Mouse (Mus musculus): ENCODE results near the gene Rph3al. TPM values are rescaled to one million over a fixed set of nuclear protein-coding genes. Genes with fewer than 3 reads are reported as not detected.
A peak's percentile ranks its signal among the peaks of the same experiment; 100 is the strongest.

Gene Rph3al
- total RNA-seq, 2 experiments from 2014 or later: 12.7 to 15.0 TPM

- Histone ChIP-seq H3K4me3 (no peak overlapping the region), H3K27ac (no peak overlapping the region)
- TF ChIP-seq CTCF (IDR thresholded peaks at IDR 0.05): no peak
- intact Hi-C loops (cut with DNase I): no loop called here
- no peak for DNase-seq
Measured at GRCm38 (mm10) chr11:75865253-75865619, 73.0 kb downstream of the Rph3al start.

- intact Hi-C loops (cut with DNase I): no loop called here
- DNase-seq: no peak
- Histone ChIP-seq H3K4me3 (no peak overlapping the region), H3K27ac (no peak overlapping the region)
- no peak for TF ChIP-seq CTCF (IDR thresholded peaks at IDR 0.05)
Measured at GRCm38 (mm10) chr11:75864529-75865252, 73.5 kb downstream of the Rph3al start.

- no peak for TF ChIP-seq CTCF (IDR thresholded peaks at IDR 0.05)
- H3K4me3 ChIP-seq: no peak overlapping the region
- no peak for DNase-seq
- H3K27ac ChIP-seq: no peak overlapping the region
- intact Hi-C loops (cut with DNase I): no loop called here
Measured at GRCm38 (mm10) chr11:75862466-75862865, 75.8 kb downstream of the Rph3al start.

GRCm38 (mm10) chr11:75861653-75862052, 76.6 kb downstream of the Rph3al start:
- Histone ChIP-seq H3K27ac (no peak overlapping the region), H3K4me3 (no peak overlapping the region)
- TF ChIP-seq CTCF (IDR thresholded peaks at IDR 0.05): no peak
- intact Hi-C loops (cut with DNase I): no loop called here
- DNase-seq: no peak

- no peak for TF ChIP-seq CTCF (IDR thresholded peaks at IDR 0.05)
- intact Hi-C loops (cut with DNase I): no loop called here
Measured at GRCm38 (mm10) chr11:75861213-75861612, 77.0 kb downstream of the Rph3al start.

GRCm38 (mm10) chr11:75859460-75859859, 78.8 kb downstream of the Rph3al start:
- no peak overlapping the region for H3K4me3 ChIP-seq
- H3K27ac ChIP-seq: no peak overlapping the region
- intact Hi-C loops (cut with DNase I): no loop called here
- DNase-seq: no peak
- TF ChIP-seq CTCF (IDR thresholded peaks at IDR 0.05): no peak

More at GRCm38 (mm10) chr11:75861213-75861612, 77.0 kb downstream of the Rph3al start:
- no peak for DNase-seq
- H3K27ac ChIP-seq: no peak overlapping the region
- no peak overlapping the region for H3K4me3 ChIP-seq

- Histone ChIP-seq H3K27ac (peak overlapping the region; percentile 12; the same call in 1 of the 2 replicates), H3K4me3 (no peak overlapping the region)
- TF ChIP-seq CTCF (IDR thresholded peaks at IDR 0.05): no peak
- intact Hi-C loops (cut with DNase I): no loop called here
- no peak for DNase-seq
Measured at GRCm38 (mm10) chr11:75858975-75859374, 79.3 kb downstream of the Rph3al start.

- intact Hi-C loops (cut with DNase I): no loop called here
- no peak for TF ChIP-seq CTCF (IDR thresholded peaks at IDR 0.05)
Measured at GRCm38 (mm10) chr11:75857781-75858180, 80.4 kb downstream of the Rph3al start.

GRCm38 (mm10) chr11:75854327-75854726, 83.9 kb downstream of the Rph3al start:
- Histone ChIP-seq H3K4me3 (no peak overlapping the region), H3K27ac (no peak overlapping the region)
- no peak for TF ChIP-seq CTCF (IDR thresholded peaks at IDR 0.05)
- DNase-seq: no peak
- intact Hi-C loops (cut with DNase I): no loop called here

More at GRCm38 (mm10) chr11:75857781-75858180, 80.4 kb downstream of the Rph3al start:
- Histone ChIP-seq H3K4me3 (no peak overlapping the region), H3K27ac (peak overlapping the region; percentile 31; the same call in 1 of the 2 replicates)
- no peak for DNase-seq

- TF ChIP-seq CTCF (IDR thresholded peaks at IDR 0.05): no peak
- intact Hi-C loops (cut with DNase I): no loop called here
- DNase-seq: no peak
- Histone ChIP-seq H3K4me3 (no peak overlapping the region), H3K27ac (no peak overlapping the region)
Measured at GRCm38 (mm10) chr11:75853067-75853636, 85.1 kb downstream of the Rph3al start.

- no peak overlapping the region for H3K4me3 ChIP-seq
- peak overlapping the region; percentile 66 for H3K27ac ChIP-seq
- intact Hi-C loops (cut with DNase I): no loop called here
- TF ChIP-seq CTCF (IDR thresholded peaks at IDR 0.05): no peak
- DNase-seq: peak; percentile 27
Measured at GRCm38 (mm10) chr11:75852485-75852884, 85.7 kb downstream of the Rph3al start.

- Histone ChIP-seq H3K27ac (0 out of 2 replicates have a peak overlapping the region, but pooled peaks have one; percentile 10), H3K4me3 (no peak overlapping the region)
- no peak for TF ChIP-seq CTCF (IDR thresholded peaks at IDR 0.05)
- intact Hi-C loops (cut with DNase I): no loop called here
- DNase-seq: no peak
Measured at GRCm38 (mm10) chr11:75849552-75849951, 88.7 kb downstream of the Rph3al start.

GRCm38 (mm10) chr11:75846589-75846988, 91.6 kb downstream of the Rph3al start:
- intact Hi-C loops (cut with DNase I): no loop called here
- no peak for TF ChIP-seq CTCF (IDR thresholded peaks at IDR 0.05)
- H3K4me3 ChIP-seq: no peak overlapping the region

GRCm38 (mm10) chr11:75845675-75846074, 92.6 kb downstream of the Rph3al start:
- H3K27ac ChIP-seq: no peak overlapping the region
- no peak for DNase-seq
- no peak overlapping the region for H3K4me3 ChIP-seq
- intact Hi-C loops (cut with DNase I): no loop called here
- TF ChIP-seq CTCF (IDR thresholded peaks at IDR 0.05): no peak

More at GRCm38 (mm10) chr11:75846589-75846988, 91.6 kb downstream of the Rph3al start:
- no peak overlapping the region for H3K27ac ChIP-seq
- DNase-seq: no peak
